Mouse (Mus musculus): Measurements from ENCODE around the gene Anapc5. TPM values are rescaled to one million over a fixed set of nuclear protein-coding genes. Genes with fewer than 3 reads are reported as not detected.

Anapc5 gene
- polyA plus RNA-seq, 1 experiment: 138 TPM

- H3K27ac ChIP-seq (replicated peaks; ENCODE audit: low read depth, low read length): no peak overlapping the region
- no peak overlapping the region for H3K4me3 ChIP-seq (ENCODE audit: insufficient read depth, low read depth, low read length)
- no peaks in the 10 kb centered on the region for H3K4me1 ChIP-seq (ENCODE audit: control insufficient read depth, insufficient read depth, insufficient read length, low read length)
Measured at GRCm38 (mm10) chr5:122812699-122813098, 8.4 kb downstream of the Anapc5 start.

- Histone ChIP-seq H3K27ac (replicated peaks; ENCODE audit: low read depth, low read length) (no peak overlapping the region), H3K4me1 (ENCODE audit: control insufficient read depth, insufficient read depth, insufficient read length, low read length) (no peaks in the 10 kb centered on the region), H3K4me3 (ENCODE audit: insufficient read depth, low read depth, low read length) (no peak overlapping the region)
Measured at GRCm38 (mm10) chr5:122811364-122812079, 9.6 kb downstream of the Anapc5 start.

GRCm38 (mm10) chr5:122805503-122805902 is 15.6 kb downstream of the Anapc5 start:
- H3K4me1 ChIP-seq (ENCODE audit: control insufficient read depth, insufficient read depth, insufficient read length, low read length): no peaks in the 10 kb centered on the region
- no peak overlapping the region for H3K4me3 ChIP-seq (ENCODE audit: insufficient read depth, low read depth, low read length)

GRCm38 (mm10) chr5:122802706-122803105 is 18.4 kb downstream of the Anapc5 start:
- no peak overlapping the region for H3K4me3 ChIP-seq (ENCODE audit: insufficient read depth, low read depth, low read length)
- no peaks in the 10 kb centered on the region for H3K4me1 ChIP-seq (ENCODE audit: control insufficient read depth, insufficient read depth, insufficient read length, low read length)
- no peak overlapping the region for H3K27ac ChIP-seq (replicated peaks; ENCODE audit: low read depth, low read length)

More at GRCm38 (mm10) chr5:122805503-122805902, 15.6 kb downstream of the Anapc5 start:
- H3K27ac ChIP-seq (replicated peaks; ENCODE audit: low read depth, low read length): no peak overlapping the region

- H3K27ac ChIP-seq (replicated peaks; ENCODE audit: low read depth, low read length): no peak overlapping the region
- H3K4me3 ChIP-seq (ENCODE audit: insufficient read depth, low read depth, low read length): no peak overlapping the region
- H3K4me1 ChIP-seq (ENCODE audit: control insufficient read depth, insufficient read depth, insufficient read length, low read length): no peaks in the 10 kb centered on the region
Measured at GRCm38 (mm10) chr5:122801684-122802083, 19.5 kb downstream of the Anapc5 start.

- no peak overlapping the region for H3K27ac ChIP-seq (replicated peaks; ENCODE audit: low read depth, low read length)
- H3K4me1 ChIP-seq (ENCODE audit: control insufficient read depth, insufficient read depth, insufficient read length, low read length): no peaks in the 10 kb centered on the region
- no peak overlapping the region for H3K4me3 ChIP-seq (ENCODE audit: insufficient read depth, low read depth, low read length)
Measured at GRCm38 (mm10) chr5:122800345-122801010, 20.7 kb downstream of the Anapc5 start.

GRCm38 (mm10) chr5:122799379-122800344 is 21.5 kb downstream of the Anapc5 start:
- H3K4me3 ChIP-seq (ENCODE audit: insufficient read depth, low read depth, low read length): no peak overlapping the region
- no peaks in the 10 kb centered on the region for H3K4me1 ChIP-seq (ENCODE audit: control insufficient read depth, insufficient read depth, insufficient read length, low read length)
- no peak overlapping the region for H3K27ac ChIP-seq (replicated peaks; ENCODE audit: low read depth, low read length)

GRCm38 (mm10) chr5:122798557-122799378 is 22.4 kb downstream of the Anapc5 start:
- H3K27ac ChIP-seq (replicated peaks; ENCODE audit: low read depth, low read length): no peak overlapping the region
- H3K4me3 ChIP-seq (ENCODE audit: insufficient read depth, low read depth, low read length): no peak overlapping the region
- no peaks in the 10 kb centered on the region for H3K4me1 ChIP-seq (ENCODE audit: control insufficient read depth, insufficient read depth, insufficient read length, low read length)

GRCm38 (mm10) chr5:122797866-122798265 is 23.3 kb downstream of the Anapc5 start:
- H3K27ac ChIP-seq (replicated peaks; ENCODE audit: low read depth, low read length): no peak overlapping the region
- no peaks in the 10 kb centered on the region for H3K4me1 ChIP-seq (ENCODE audit: control insufficient read depth, insufficient read depth, insufficient read length, low read length)
- no peak overlapping the region for H3K4me3 ChIP-seq (ENCODE audit: insufficient read depth, low read depth, low read length)

GRCm38 (mm10) chr5:122788696-122789095 is 32.4 kb downstream of the Anapc5 start:
- Histone ChIP-seq H3K4me3 (ENCODE audit: insufficient read depth, low read depth, low read length) (no peak overlapping the region), H3K27ac (replicated peaks; ENCODE audit: low read depth, low read length) (no peak overlapping the region), H3K4me1 (ENCODE audit: control insufficient read depth, insufficient read depth, insufficient read length, low read length) (no peaks in the 10 kb centered on the region)

- Histone ChIP-seq H3K4me1 (ENCODE audit: control insufficient read depth, insufficient read depth, insufficient read length, low read length) (no peaks in the 10 kb centered on the region), H3K27ac (replicated peaks; ENCODE audit: low read depth, low read length) (no peak overlapping the region), H3K4me3 (ENCODE audit: insufficient read depth, low read depth, low read length) (no peak overlapping the region)
Measured at GRCm38 (mm10) chr5:122786035-122786819, 34.9 kb downstream of the Anapc5 start.

GRCm38 (mm10) chr5:122783726-122784406 is 37.3 kb downstream of the Anapc5 start:
- H3K4me1 ChIP-seq (ENCODE audit: control insufficient read depth, insufficient read depth, insufficient read length, low read length): no peaks in the 10 kb centered on the region
- no peak overlapping the region for H3K27ac ChIP-seq (replicated peaks; ENCODE audit: low read depth, low read length)

GRCm38 (mm10) chr5:122782066-122782465 is 39.1 kb downstream of the Anapc5 start:
- Histone ChIP-seq H3K4me3 (ENCODE audit: insufficient read depth, low read depth, low read length) (no peak overlapping the region), H3K4me1 (ENCODE audit: control insufficient read depth, insufficient read depth, insufficient read length, low read length) (no peaks in the 10 kb centered on the region), H3K27ac (replicated peaks; ENCODE audit: low read depth, low read length) (no peak overlapping the region)

More at GRCm38 (mm10) chr5:122783726-122784406, 37.3 kb downstream of the Anapc5 start:
- no peak overlapping the region for H3K4me3 ChIP-seq (ENCODE audit: insufficient read depth, low read depth, low read length)
